Mouse (Mus musculus): ENCODE results near the gene Tomm40. TPM values are rescaled to one million over a fixed set of nuclear protein-coding genes. Genes with fewer than 3 reads are reported as not detected.
A peak's percentile ranks its signal among the peaks of the same experiment; 100 is the strongest.

Tomm40 gene
- polyA plus RNA-seq, 1 experiment, result 184 TPM

GRCm38 (mm10) chr7:19726541-19726940 lies 11.3 kb upstream of the Tomm40 start:
- no peak for TF ChIP-seq FLI1 (IDR thresholded peaks at IDR 0.05; ENCODE audit: low read length)
- TF ChIP-seq GATA1 (IDR thresholded peaks at IDR 0.05; ENCODE audit: borderline replicate concordance, low read length), result no peak
- peaks cover 8% of the 10 kb centered on the region for H3K9me3 ChIP-seq
- H3K36me3 ChIP-seq (replicated peaks; ENCODE audit: low read length), result no peaks in the 10 kb centered on the region
- peaks cover 92% of the 10 kb centered on the region for H3K27me3 ChIP-seq (replicated peaks)
- H3K4me3 ChIP-seq (replicated peaks), result no peak overlapping the region
- H3K4me1 ChIP-seq, result peaks cover 8% of the 10 kb centered on the region

- TF ChIP-seq FLI1 (IDR thresholded peaks at IDR 0.05; ENCODE audit: low read length) (no peak), GATA1 (IDR thresholded peaks at IDR 0.05; ENCODE audit: borderline replicate concordance, low read length) (no peak)
- Histone ChIP-seq H3K4me3 (replicated peaks) (no peak overlapping the region), H3K36me3 (replicated peaks; ENCODE audit: low read length) (no peaks in the 10 kb centered on the region)
Measured at GRCm38 (mm10) chr7:19724167-19724566, 8.9 kb upstream of the Tomm40 start.

GRCm38 (mm10) chr7:19722754-19723195 lies 7.5 kb upstream of the Tomm40 start:
- no peaks in the 10 kb centered on the region for H3K36me3 ChIP-seq (replicated peaks; ENCODE audit: low read length)
- peaks cover 8% of the 10 kb centered on the region for H3K4me1 ChIP-seq
- TF ChIP-seq FLI1 (IDR thresholded peaks at IDR 0.05; ENCODE audit: low read length), result no peak
- TF ChIP-seq GATA1 (IDR thresholded peaks at IDR 0.05; ENCODE audit: borderline replicate concordance, low read length), result no peak

More at GRCm38 (mm10) chr7:19724167-19724566, 8.9 kb upstream of the Tomm40 start:
- peaks cover 86% of the 10 kb centered on the region for H3K27me3 ChIP-seq (replicated peaks)
- peaks cover 8% of the 10 kb centered on the region for H3K4me1 ChIP-seq
- H3K9me3 ChIP-seq, result peaks cover 19% of the 10 kb centered on the region

DNA sequence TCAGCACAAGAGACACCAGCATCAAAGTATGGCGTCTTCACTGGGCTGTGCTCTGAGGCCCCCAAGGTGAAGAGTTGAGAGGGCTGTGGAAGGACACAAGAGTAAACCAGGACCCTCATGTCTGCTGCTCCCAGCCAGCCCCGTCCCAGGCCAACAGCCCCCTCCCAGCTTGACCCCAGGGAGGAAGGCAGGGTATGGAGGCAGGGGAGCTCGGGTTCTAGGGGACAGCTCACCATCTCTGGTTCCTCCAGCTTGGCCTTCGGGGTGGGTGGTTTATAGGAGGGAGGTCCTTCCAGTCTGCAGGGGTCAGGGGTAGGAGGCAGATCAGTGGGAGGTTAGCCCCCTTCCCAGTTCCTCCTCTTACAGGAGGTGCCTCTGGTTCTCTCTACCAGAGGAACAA lies 4.0 kb upstream of the Tomm40 start:
- H3K36me3 ChIP-seq (replicated peaks; ENCODE audit: low read length), result no peaks in the 10 kb centered on the region
- H3K27me3 ChIP-seq (replicated peaks), result peaks cover 50% of the 10 kb centered on the region
- no peak overlapping the region for H3K4me3 ChIP-seq (replicated peaks)
- peaks cover 31% of the 10 kb centered on the region for H3K4me1 ChIP-seq
- no peak for TF ChIP-seq GATA1 (IDR thresholded peaks at IDR 0.05; ENCODE audit: borderline replicate concordance, low read length)
- no peak for TF ChIP-seq FLI1 (IDR thresholded peaks at IDR 0.05; ENCODE audit: low read length)
- H3K9me3 ChIP-seq, result peaks cover 19% of the 10 kb centered on the region

More at GRCm38 (mm10) chr7:19722754-19723195, 7.5 kb upstream of the Tomm40 start:
- Histone ChIP-seq H3K27me3 (replicated peaks) (peaks cover 79% of the 10 kb centered on the region), H3K4me3 (replicated peaks) (no peak overlapping the region), H3K9me3 (peaks cover 19% of the 10 kb centered on the region)

GRCm38 (mm10) chr7:19718297-19718952 lies 3.2 kb upstream of the Tomm40 start:
- H3K4me3 ChIP-seq (replicated peaks), result no peak overlapping the region
- TF ChIP-seq FLI1 (IDR thresholded peaks at IDR 0.05; ENCODE audit: low read length), result no peak
- no peak for TF ChIP-seq GATA1 (IDR thresholded peaks at IDR 0.05; ENCODE audit: borderline replicate concordance, low read length)
- peaks cover 43% of the 10 kb centered on the region for H3K27me3 ChIP-seq (replicated peaks)
- H3K36me3 ChIP-seq (replicated peaks; ENCODE audit: low read length), result peaks cover 7% of the 10 kb centered on the region
- H3K4me1 ChIP-seq, result peaks cover 39% of the 10 kb centered on the region
- H3K9me3 ChIP-seq, result peaks cover 19% of the 10 kb centered on the region

- Histone ChIP-seq H3K4me3 (replicated peaks) (no peak overlapping the region), H3K9me3 (peaks cover 15% of the 10 kb centered on the region), H3K4me1 (peaks cover 39% of the 10 kb centered on the region), H3K27me3 (replicated peaks) (peaks cover 32% of the 10 kb centered on the region), H3K36me3 (replicated peaks; ENCODE audit: low read length) (peaks cover 17% of the 10 kb centered on the region)
- TF ChIP-seq GATA1 (IDR thresholded peaks at IDR 0.05; ENCODE audit: borderline replicate concordance, low read length), result no peak
Measured at GRCm38 (mm10) chr7:19717346-19717745, 2.1 kb upstream of the Tomm40 start.

DNA sequence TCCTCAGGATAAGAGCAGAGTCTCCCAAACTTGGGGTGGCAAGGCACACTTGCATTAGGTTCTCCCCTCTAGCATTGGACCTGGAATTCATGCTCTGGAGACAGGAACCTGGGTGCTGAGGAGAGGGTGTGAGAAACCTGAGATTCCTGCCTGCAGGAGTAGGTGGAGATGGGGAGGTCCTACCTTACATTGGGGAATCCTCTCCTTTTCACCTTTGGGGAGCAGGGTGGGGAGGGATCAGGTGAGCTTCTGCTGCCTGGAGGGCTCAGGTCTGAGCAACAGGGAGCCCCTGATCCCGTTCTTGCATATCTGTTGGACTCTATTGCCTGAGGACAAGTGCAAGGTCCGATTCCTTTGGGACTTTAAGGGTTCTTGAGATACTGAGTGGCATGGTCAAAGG lies 1.6 kb upstream of the Tomm40 start:
- H3K9me3 ChIP-seq, result peaks cover 14% of the 10 kb centered on the region
- TF ChIP-seq FLI1 (IDR thresholded peaks at IDR 0.05; ENCODE audit: low read length) (no peak), GATA1 (IDR thresholded peaks at IDR 0.05; ENCODE audit: borderline replicate concordance, low read length) (no peak)
- peaks cover 43% of the 10 kb centered on the region for H3K4me1 ChIP-seq
- H3K27me3 ChIP-seq (replicated peaks), result peaks cover 27% of the 10 kb centered on the region
- peak overlapping the region; percentile 99 for H3K4me3 ChIP-seq (replicated peaks)
- peaks cover 22% of the 10 kb centered on the region for H3K36me3 ChIP-seq (replicated peaks; ENCODE audit: low read length)

DNA sequence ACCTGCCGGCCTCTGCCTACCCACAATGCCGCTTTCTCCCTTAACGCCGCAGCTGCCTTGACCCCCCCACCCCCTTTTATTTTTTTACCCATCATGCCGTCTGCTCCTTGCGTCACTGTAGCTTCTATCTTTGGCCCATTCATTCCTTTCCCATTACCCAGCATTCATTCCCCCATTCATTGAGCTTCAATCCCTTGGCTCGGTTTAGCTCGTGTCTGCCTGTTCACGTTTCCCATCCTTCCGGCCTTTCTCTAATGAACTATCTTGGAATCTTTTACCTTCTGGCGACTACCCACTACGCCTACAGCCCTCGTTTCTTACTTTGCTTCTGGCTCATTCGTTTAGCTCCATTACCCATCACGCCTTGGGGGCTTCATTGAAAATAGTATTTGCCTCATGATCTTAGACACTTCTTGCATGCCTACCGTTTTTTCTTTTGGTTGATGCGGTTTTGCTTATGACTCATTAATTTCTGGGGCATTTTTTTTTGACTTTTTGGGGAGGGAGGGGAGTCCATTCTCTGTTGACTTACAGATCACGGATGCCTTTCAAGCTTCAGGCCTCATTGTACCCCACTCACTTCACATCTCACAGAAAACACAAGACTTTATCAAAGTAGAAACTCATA lies 931 bp upstream of the Tomm40 start:
- Histone ChIP-seq H3K4me3 (replicated peaks) (peak overlapping the region; percentile 99), H3K27me3 (replicated peaks) (peaks cover 21% of the 10 kb centered on the region), H3K9me3 (peaks cover 7% of the 10 kb centered on the region), H3K4me1 (peaks cover 49% of the 10 kb centered on the region), H3K36me3 (replicated peaks; ENCODE audit: low read length) (peaks cover 29% of the 10 kb centered on the region)
- TF ChIP-seq GATA1 (IDR thresholded peaks at IDR 0.05; ENCODE audit: borderline replicate concordance, low read length) (no peak), FLI1 (IDR thresholded peaks at IDR 0.05; ENCODE audit: low read length) (no peak)

DNA sequence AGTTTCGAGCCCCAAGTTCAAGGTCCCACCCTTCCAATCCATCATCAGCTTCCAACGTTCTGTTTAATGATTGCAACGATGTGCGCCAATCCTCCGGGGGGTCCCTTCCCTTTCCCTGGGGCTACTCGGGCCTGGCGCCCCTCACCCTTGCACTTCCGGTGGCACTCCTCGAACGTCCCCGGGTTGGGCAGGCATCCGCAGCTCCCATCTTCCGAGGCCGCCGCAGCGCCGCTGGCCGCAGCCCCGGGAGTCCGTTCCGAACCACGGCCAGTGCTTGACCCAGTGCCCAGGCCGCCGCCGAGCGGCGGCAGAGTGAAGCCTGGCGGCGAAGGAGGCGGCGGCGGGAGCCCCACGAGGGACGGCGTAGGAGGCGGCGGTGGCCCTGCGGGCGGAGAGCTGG lies 402 bp downstream of the Tomm40 start:
- TF ChIP-seq GATA1 (IDR thresholded peaks at IDR 0.05; ENCODE audit: borderline replicate concordance, low read length), result no peak
- TF ChIP-seq FLI1 (IDR thresholded peaks at IDR 0.05; ENCODE audit: low read length), result no peak
- H3K36me3 ChIP-seq (replicated peaks; ENCODE audit: low read length), result peaks cover 39% of the 10 kb centered on the region
- no peaks in the 10 kb centered on the region for H3K9me3 ChIP-seq
- peaks cover 49% of the 10 kb centered on the region for H3K4me1 ChIP-seq
- peaks cover 14% of the 10 kb centered on the region for H3K27me3 ChIP-seq (replicated peaks)
- H3K4me3 ChIP-seq (replicated peaks), result peak overlapping the region; percentile 99

- peaks cover 3% of the 10 kb centered on the region for H3K27me3 ChIP-seq (replicated peaks)
- no peaks in the 10 kb centered on the region for H3K9me3 ChIP-seq
- H3K36me3 ChIP-seq (replicated peaks; ENCODE audit: low read length), result peaks cover 52% of the 10 kb centered on the region
- H3K4me1 ChIP-seq, result peaks cover 52% of the 10 kb centered on the region
- no peak for TF ChIP-seq FLI1 (IDR thresholded peaks at IDR 0.05; ENCODE audit: low read length)
- no peak for TF ChIP-seq GATA1 (IDR thresholded peaks at IDR 0.05; ENCODE audit: borderline replicate concordance, low read length)
- no peak overlapping the region for H3K4me3 ChIP-seq (replicated peaks)
Measured at GRCm38 (mm10) chr7:19713598-19713997, 1.6 kb downstream of the Tomm40 start.

Measured in megakaryocyte, embryonic 14.5 days (primary cell).